Mouse (Mus musculus): Measurements from ENCODE around the gene AI661453. TPM values are rescaled to one million over a fixed set of nuclear protein-coding genes. Genes with fewer than 3 reads are reported as not detected.

The AI661453 gene
- polyA plus RNA-seq, 1 experiment: not detected

DNA sequence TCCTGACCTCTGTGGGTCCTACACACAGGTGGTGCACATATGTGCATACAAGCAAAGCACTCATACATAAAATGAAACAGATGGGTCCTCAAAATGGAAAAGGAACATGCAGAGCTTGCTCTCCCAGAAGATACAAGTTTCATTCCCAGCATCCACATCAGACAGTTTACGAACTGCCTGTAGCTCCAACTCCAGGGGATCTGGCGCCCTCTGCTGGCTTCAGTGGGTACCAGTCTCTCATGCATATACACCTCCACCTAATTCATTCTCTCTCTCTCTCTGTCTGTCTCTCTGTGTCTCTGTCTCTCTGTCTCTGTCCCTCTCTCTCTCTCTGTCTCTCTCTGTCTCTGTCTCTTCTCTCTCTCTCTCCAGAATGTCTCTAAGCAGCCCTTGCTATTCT is 46.0 kb downstream of the AI661453 start:
- Histone ChIP-seq H3K9me3 (ENCODE audit: control insufficient read depth, low read length) (no peaks in the 10 kb centered on the region), H3K36me3 (ENCODE audit: control insufficient read depth) (peaks cover 8% of the 10 kb centered on the region), H3K4me1 (ENCODE audit: control insufficient read depth) (peaks cover 29% of the 10 kb centered on the region), H3K27me3 (ENCODE audit: control insufficient read depth) (no peaks in the 10 kb centered on the region), H3K4me3 (replicated peaks) (no peak overlapping the region)
- TF ChIP-seq GATA1 (IDR thresholded peaks at IDR 0.05; ENCODE audit: low read length): no peak
- TF ChIP-seq TAL1 (IDR thresholded peaks at IDR 0.05; ENCODE audit: low read length): no peak

DNA sequence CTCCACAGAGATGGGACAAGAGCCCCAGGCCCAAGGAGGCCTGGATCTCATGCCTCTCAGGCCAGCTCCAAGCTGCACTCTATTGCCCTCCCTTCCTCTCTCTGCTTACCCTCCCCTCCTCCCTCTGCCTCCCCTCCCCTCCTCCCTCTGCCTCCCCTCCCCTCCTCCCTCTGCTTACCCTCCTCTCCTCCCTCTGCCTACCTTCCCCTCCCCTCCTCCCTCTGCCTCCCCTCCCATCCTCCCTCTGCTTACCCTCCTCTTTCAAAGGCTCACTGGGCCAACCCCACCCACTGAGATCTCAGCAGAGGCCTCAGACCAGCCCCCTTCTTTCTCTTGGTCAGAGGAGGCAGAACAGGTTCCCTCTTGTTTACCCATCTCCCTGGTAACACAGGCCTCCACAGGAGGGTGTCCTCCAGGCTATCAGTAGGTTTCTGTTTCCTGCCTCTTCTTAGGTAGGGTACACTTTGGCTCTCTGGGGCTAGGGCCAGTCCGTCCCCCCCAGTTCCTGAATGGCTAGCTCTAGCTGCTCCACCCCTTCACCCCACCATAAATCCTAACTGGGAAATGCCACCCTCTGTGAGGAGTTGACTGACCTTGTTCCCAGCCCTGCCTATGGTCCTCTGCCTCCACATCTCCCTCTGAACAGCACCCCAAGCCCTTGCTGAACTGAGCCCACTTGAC is 48.0 kb downstream of the AI661453 start:
- peaks cover 29% of the 10 kb centered on the region for H3K4me1 ChIP-seq (ENCODE audit: control insufficient read depth)
- H3K27me3 ChIP-seq (ENCODE audit: control insufficient read depth): no peaks in the 10 kb centered on the region
- no peak overlapping the region for H3K4me3 ChIP-seq (replicated peaks)
- no peaks in the 10 kb centered on the region for H3K9me3 ChIP-seq (ENCODE audit: control insufficient read depth, low read length)
- H3K36me3 ChIP-seq (ENCODE audit: control insufficient read depth): peaks cover 28% of the 10 kb centered on the region
- TF ChIP-seq GATA1 (IDR thresholded peaks at IDR 0.05; ENCODE audit: low read length) (no peak), TAL1 (IDR thresholded peaks at IDR 0.05; ENCODE audit: low read length) (no peak)

DNA sequence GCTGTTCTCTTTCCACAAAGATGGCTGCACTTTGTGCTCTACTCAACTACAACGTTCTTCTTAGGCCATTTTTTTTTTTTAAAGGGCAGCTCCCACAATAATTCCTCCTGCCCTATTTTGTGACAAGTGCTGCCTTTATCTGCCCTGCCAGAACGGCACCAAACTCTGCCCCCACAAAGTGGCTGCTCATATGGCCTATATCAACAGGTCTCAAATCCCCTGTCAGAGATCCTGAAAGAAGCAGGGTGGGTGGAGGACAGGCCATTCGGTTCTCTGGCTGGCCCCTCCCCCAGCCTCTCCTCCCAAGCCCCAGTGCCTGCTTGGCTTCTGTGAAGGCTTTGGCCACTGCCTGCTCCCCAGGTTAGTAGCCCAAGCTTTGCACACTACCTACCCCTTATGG is 48.6 kb downstream of the AI661453 start:
- Histone ChIP-seq H3K27me3 (ENCODE audit: control insufficient read depth) (no peaks in the 10 kb centered on the region), H3K4me1 (ENCODE audit: control insufficient read depth) (peaks cover 29% of the 10 kb centered on the region), H3K9me3 (ENCODE audit: control insufficient read depth, low read length) (no peaks in the 10 kb centered on the region), H3K36me3 (ENCODE audit: control insufficient read depth) (peaks cover 34% of the 10 kb centered on the region), H3K4me3 (replicated peaks) (no peak overlapping the region)
- TF ChIP-seq GATA1 (IDR thresholded peaks at IDR 0.05; ENCODE audit: low read length) (no peak), TAL1 (IDR thresholded peaks at IDR 0.05; ENCODE audit: low read length) (no peak)

GRCm38 (mm10) chr17:47485791-47486190 is 49.4 kb downstream of the AI661453 start:
- Histone ChIP-seq H3K9me3 (ENCODE audit: control insufficient read depth, low read length) (no peaks in the 10 kb centered on the region), H3K27me3 (ENCODE audit: control insufficient read depth) (no peaks in the 10 kb centered on the region), H3K36me3 (ENCODE audit: control insufficient read depth) (peaks cover 42% of the 10 kb centered on the region), H3K4me1 (ENCODE audit: control insufficient read depth) (peaks cover 29% of the 10 kb centered on the region), H3K4me3 (replicated peaks) (no peak overlapping the region)
- TF ChIP-seq TAL1 (IDR thresholded peaks at IDR 0.05; ENCODE audit: low read length) (no peak), GATA1 (IDR thresholded peaks at IDR 0.05; ENCODE audit: low read length) (no peak)

DNA sequence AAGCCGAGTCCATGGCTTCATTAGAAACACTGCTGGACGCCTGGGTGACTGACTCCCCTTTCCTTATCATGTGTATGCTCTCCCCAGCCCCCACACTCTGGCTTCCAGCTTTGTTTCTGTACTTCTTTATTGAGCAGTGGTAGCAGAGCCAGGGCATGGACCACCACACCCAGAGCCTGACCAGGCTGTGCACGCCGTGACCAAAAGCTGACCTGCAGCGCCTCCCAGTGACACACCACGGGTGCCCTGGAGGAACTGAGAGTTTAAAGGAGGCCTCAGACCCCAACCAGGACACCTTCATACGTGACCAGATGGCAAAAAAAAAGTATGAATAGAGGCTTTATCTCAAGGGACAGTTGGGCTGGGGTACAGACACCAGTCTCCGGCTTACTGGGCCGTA is 54.4 kb downstream of the AI661453 start:
- Histone ChIP-seq H3K4me1 (ENCODE audit: control insufficient read depth) (peaks cover 40% of the 10 kb centered on the region), H3K4me3 (replicated peaks) (no peak overlapping the region), H3K27me3 (ENCODE audit: control insufficient read depth) (no peaks in the 10 kb centered on the region), H3K36me3 (ENCODE audit: control insufficient read depth) (peaks cover 90% of the 10 kb centered on the region), H3K9me3 (ENCODE audit: control insufficient read depth, low read length) (no peaks in the 10 kb centered on the region)
- TF ChIP-seq TAL1 (IDR thresholded peaks at IDR 0.05; ENCODE audit: low read length) (no peak), GATA1 (IDR thresholded peaks at IDR 0.05; ENCODE audit: low read length) (no peak)

- H3K9me3 ChIP-seq (ENCODE audit: control insufficient read depth, low read length): no peaks in the 10 kb centered on the region
- H3K4me1 ChIP-seq (ENCODE audit: control insufficient read depth): peaks cover 33% of the 10 kb centered on the region
- peaks cover 95% of the 10 kb centered on the region for H3K36me3 ChIP-seq (ENCODE audit: control insufficient read depth)
- no peak overlapping the region for H3K4me3 ChIP-seq (replicated peaks)
- no peak for TF ChIP-seq GATA1 (IDR thresholded peaks at IDR 0.05; ENCODE audit: low read length)
- TF ChIP-seq TAL1 (IDR thresholded peaks at IDR 0.05; ENCODE audit: low read length): no peak
- no peaks in the 10 kb centered on the region for H3K27me3 ChIP-seq (ENCODE audit: control insufficient read depth)
These were observed 56.3 kb downstream of the AI661453 start for GRCm38 (mm10) chr17:47492731-47493130.

DNA sequence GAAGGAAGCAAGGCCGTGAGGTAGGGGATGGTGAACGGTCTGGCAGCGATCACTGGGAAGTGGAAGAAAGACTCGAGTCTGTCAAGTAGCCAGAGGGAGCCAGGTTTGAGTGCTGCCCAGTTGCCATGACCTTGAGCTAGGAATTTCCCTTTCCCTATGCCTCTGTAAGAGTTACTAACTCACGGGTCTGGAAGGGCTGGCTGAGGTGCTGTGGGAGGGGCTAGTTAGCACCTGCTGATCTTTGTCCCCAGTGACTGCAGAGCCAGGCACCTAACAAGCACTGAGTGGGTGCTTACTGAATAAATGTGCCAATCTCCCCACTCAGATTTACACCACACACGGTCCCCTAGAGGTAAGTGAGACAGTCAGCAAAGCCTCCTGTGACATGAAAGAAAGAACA is 57.2 kb downstream of the AI661453 start:
- H3K4me3 ChIP-seq (replicated peaks): no peak overlapping the region
- TF ChIP-seq TAL1 (IDR thresholded peaks at IDR 0.05; ENCODE audit: low read length): no peak
- TF ChIP-seq GATA1 (IDR thresholded peaks at IDR 0.05; ENCODE audit: low read length): no peak
- H3K36me3 ChIP-seq (ENCODE audit: control insufficient read depth): peaks cover 94% of the 10 kb centered on the region

GRCm38 (mm10) chr17:47494132-47494531 is 57.7 kb downstream of the AI661453 start:
- no peaks in the 10 kb centered on the region for H3K27me3 ChIP-seq (ENCODE audit: control insufficient read depth)
- peaks cover 94% of the 10 kb centered on the region for H3K36me3 ChIP-seq (ENCODE audit: control insufficient read depth)
- TF ChIP-seq TAL1 (IDR thresholded peaks at IDR 0.05; ENCODE audit: low read length) (no peak), GATA1 (IDR thresholded peaks at IDR 0.05; ENCODE audit: low read length) (no peak)
- no peak overlapping the region for H3K4me3 ChIP-seq (replicated peaks)
- no peaks in the 10 kb centered on the region for H3K9me3 ChIP-seq (ENCODE audit: control insufficient read depth, low read length)
- H3K4me1 ChIP-seq (ENCODE audit: control insufficient read depth): peaks cover 35% of the 10 kb centered on the region

More for the DNA sequence above, 57.2 kb downstream of the AI661453 start:
- no peaks in the 10 kb centered on the region for H3K9me3 ChIP-seq (ENCODE audit: control insufficient read depth, low read length)
- H3K4me1 ChIP-seq (ENCODE audit: control insufficient read depth): peaks cover 33% of the 10 kb centered on the region
- H3K27me3 ChIP-seq (ENCODE audit: control insufficient read depth): no peaks in the 10 kb centered on the region

GRCm38 (mm10) chr17:47501531-47501930 is 65.1 kb downstream of the AI661453 start:
- Histone ChIP-seq H3K9me3 (ENCODE audit: control insufficient read depth, low read length) (no peaks in the 10 kb centered on the region), H3K4me3 (replicated peaks) (peak overlapping the region; percentile 85), H3K27me3 (ENCODE audit: control insufficient read depth) (no peaks in the 10 kb centered on the region), H3K36me3 (ENCODE audit: control insufficient read depth) (peaks cover 42% of the 10 kb centered on the region), H3K4me1 (ENCODE audit: control insufficient read depth) (peaks cover 49% of the 10 kb centered on the region)
- TF ChIP-seq TAL1 (IDR thresholded peaks at IDR 0.05; ENCODE audit: low read length) (no peak), GATA1 (IDR thresholded peaks at IDR 0.05; ENCODE audit: low read length) (no peak)
